Comparison of ENCODE assay signal across 8 mouse cellular contexts in the genomic region with DNA sequence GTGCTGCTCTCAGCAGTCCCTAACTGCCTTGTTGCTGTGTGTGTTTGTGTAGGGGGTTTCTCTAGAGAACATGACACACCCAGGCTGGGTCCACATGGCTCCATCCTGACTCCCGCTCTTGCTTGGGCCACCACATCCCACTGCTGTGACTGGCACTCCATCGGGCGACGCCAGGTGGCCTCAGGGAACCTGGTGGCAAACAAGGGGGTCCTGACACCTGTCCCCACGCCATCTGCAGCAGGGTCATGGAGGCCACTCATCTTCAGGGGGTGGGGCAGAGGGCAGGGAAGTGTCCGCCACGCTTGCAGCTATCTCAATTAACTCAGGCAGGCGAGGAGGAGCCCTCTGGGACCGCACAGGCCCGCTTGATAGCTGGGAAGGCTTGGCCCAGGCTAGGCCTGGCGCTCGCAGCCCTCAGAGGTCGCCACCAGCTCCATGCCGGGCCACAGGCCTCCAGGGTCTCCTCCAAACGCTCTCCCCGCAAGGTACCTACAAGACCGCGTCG. TPM values are rescaled to one million over a fixed set of nuclear protein-coding genes. Genes with fewer than 3 reads are reported as not detected.
A peak's percentile ranks its signal among the peaks of the same experiment; 100 is the strongest.
DNase-seq lines count a peak whose midpoint lies in the region; ATAC-seq and TF ChIP-seq lines count a peak whose summit lies in the region.

No protein-coding gene starts in this region.

- peaks cover 2% of the 10 kb centered on the region for H3K27me3 ChIP-seq in CH12.LX (replicated peaks)
- H3K27me3 ChIP-seq in embryonic facial prominence, embryonic 13.5 days, result peaks cover 20% of the 10 kb centered on the region
- no peaks in the 10 kb centered on the region for H3K27me3 ChIP-seq in hindbrain, postnatal 0 days (ENCODE audit: insufficient read depth, low read length)
- peaks cover 6% of the 10 kb centered on the region for H3K27me3 ChIP-seq in megakaryocyte, embryonic 14.5 days (replicated peaks)
- H3K27me3 ChIP-seq in stomach, postnatal 0 days (ENCODE audit: control insufficient read depth, insufficient read depth, low read length), result no peaks in the 10 kb centered on the region

- no peak for ATAC-seq in embryonic facial prominence, embryonic 13.5 days (ENCODE audit: insufficient number of reproducible peaks, insufficient read depth, low FRiP score, low TSS enrichment, low read depth)
- peak; percentile 66 for ATAC-seq in hindbrain, postnatal 0 days
- peak; percentile 29 for ATAC-seq in stomach, postnatal 0 days (ENCODE audit: low FRiP score, low TSS enrichment)

- H3K4me3 ChIP-seq in gastrocnemius, adult 2 months, result peak overlapping the region; percentile 96
- H3K4me3 ChIP-seq in CH12.LX (replicated peaks in 1 of 3; ENCODE audit: low read depth in 2 of 3, low read length in 2 of 3, poor library complexity in 1 of 3), result peak overlapping the region in 1 of 3 experiments; percentile 14
- H3K4me3 ChIP-seq in embryonic facial prominence, embryonic 13.5 days, result peak overlapping the region; percentile 54
- peak overlapping the region; percentile 44 for H3K4me3 ChIP-seq in hindbrain, postnatal 0 days (ENCODE audit: low read length)
- peak overlapping the region; percentile 92 for H3K4me3 ChIP-seq in megakaryocyte, embryonic 14.5 days (replicated peaks)
- H3K4me3 ChIP-seq in stomach, postnatal 0 days (ENCODE audit: low read depth, low read length), result peak overlapping the region; percentile 51

- peaks cover 10% of the 10 kb centered on the region for H3K9me3 ChIP-seq in CH12.LX (replicated peaks; ENCODE audit: low read length)
- no peaks in the 10 kb centered on the region for H3K9me3 ChIP-seq in embryonic facial prominence, embryonic 13.5 days
- no peaks in the 10 kb centered on the region for H3K9me3 ChIP-seq in hindbrain, postnatal 0 days (ENCODE audit: low read length)
- peaks cover 11% of the 10 kb centered on the region for H3K9me3 ChIP-seq in megakaryocyte, embryonic 14.5 days
- H3K9me3 ChIP-seq in stomach, postnatal 0 days (ENCODE audit: control insufficient read depth, low read length), result no peaks in the 10 kb centered on the region

- DNase-seq in gastrocnemius, adult 2 months, result no peak
- DNase-seq in gastrocnemius, adult 18-20 months (ENCODE audit: low spot score), result no peak
- DNase-seq in CH12.LX (ENCODE audit: extremely low read depth), result no peak
- DNase-seq in hindbrain, postnatal 0 days (ENCODE audit: low spot score), result no peak
- DNase-seq in stomach, postnatal 0 days (ENCODE audit: low spot score), result peak; percentile 44
- no peak for DNase-seq in adrenal gland, postnatal 4 days (ENCODE audit: low spot score in 2 of 2)

- in situ Hi-C loops in CH12.LX (cut with MboI; ENCODE audit: low pct_ligation_motif_present, low pct_unique_long_range_greater_than_20kb, low sequenced_read_pairs), result no loop called here

- TF ChIP-seq EP300 in CH12.LX (IDR thresholded peaks at IDR 0.05; ENCODE audit: low read length), result no peak
- TF ChIP-seq EP300 in stomach, postnatal 0 days (optimal IDR thresholded peaks at IDR 0.05), result no peak

- TF ChIP-seq RAD21 in CH12.LX (IDR thresholded peaks at IDR 0.05; ENCODE audit: low read depth, low read length), result no peak

- H3K79me2 ChIP-seq in CH12.LX (replicated peaks; ENCODE audit: control insufficient read depth, extremely low read depth, insufficient read depth, poor library complexity, severe bottlenecking), result no peaks in the 10 kb centered on the region

- dilution Hi-C loops in CH12.LX (cut with MboI; ENCODE audit: extremely low pct_ligation_motif_present, extremely low pct_unique_long_range_greater_than_20kb, low sequenced_read_pairs), result no loop called here

- TF ChIP-seq CTCF in gastrocnemius, adult 2 months (IDR thresholded peaks at IDR 0.05), result no peak
- TF ChIP-seq CTCF in CH12.LX (conservative IDR thresholded peaks at IDR 0.05 in 1 of 2, IDR thresholded peaks at IDR 0.05 in 1 of 2; ENCODE audit: low read depth in 2 of 2, low read length in 2 of 2), result no peak
- peak; percentile 26; the same call in 1 of the 2 replicates for TF ChIP-seq CTCF in hindbrain, postnatal 0 days (IDR thresholded peaks at IDR 0.05; ENCODE audit: low read depth)
- TF ChIP-seq CTCF in stomach, postnatal 0 days (IDR thresholded peaks at IDR 0.05; ENCODE audit: low read depth), result no peak

- H3K27ac ChIP-seq in gastrocnemius, adult 2 months, result peak overlapping the region; percentile 89
- no peak overlapping the region for H3K27ac ChIP-seq in CH12.LX (ENCODE audit: insufficient read depth, low read depth)
- H3K27ac ChIP-seq in embryonic facial prominence, embryonic 13.5 days, result no peak overlapping the region
- peak overlapping the region; percentile 63 for H3K27ac ChIP-seq in hindbrain, postnatal 0 days
- H3K27ac ChIP-seq in stomach, postnatal 0 days (replicated peaks), result peak overlapping the region; percentile 31; the same call in 1 of the 2 replicates

- H3K9ac ChIP-seq in CH12.LX (ENCODE audit: insufficient read depth, low read depth), result no peak overlapping the region
- peak overlapping the region; percentile 70 for H3K9ac ChIP-seq in embryonic facial prominence, embryonic 13.5 days
- H3K9ac ChIP-seq in hindbrain, postnatal 0 days (replicated peaks; ENCODE audit: low read length), result peak overlapping the region; percentile 61
- H3K9ac ChIP-seq in stomach, postnatal 0 days (ENCODE audit: low read length), result peak overlapping the region; percentile 67

- WGBS in embryonic facial prominence, embryonic 13.5 days, result 12% methylated on average over 19 of the region's 19 CpGs
- 10% methylated on average over 18 of the region's 19 CpGs for WGBS in hindbrain, postnatal 0 days
- 12% methylated on average over 19 of the region's 19 CpGs for WGBS in stomach, postnatal 0 days

- peaks cover 0 to 40% of the 10 kb centered on the region in 2 experiments for H3K36me3 ChIP-seq in CH12.LX (replicated peaks in 1 of 2; ENCODE audit: control insufficient read depth in 1 of 2, insufficient read depth in 1 of 2, low read length in 1 of 2)
- no peaks in the 10 kb centered on the region for H3K36me3 ChIP-seq in embryonic facial prominence, embryonic 13.5 days
- no peaks in the 10 kb centered on the region for H3K36me3 ChIP-seq in hindbrain, postnatal 0 days (ENCODE audit: insufficient read depth, low read length)
- peaks cover 6% of the 10 kb centered on the region for H3K36me3 ChIP-seq in megakaryocyte, embryonic 14.5 days (replicated peaks; ENCODE audit: low read length)
- no peaks in the 10 kb centered on the region for H3K36me3 ChIP-seq in stomach, postnatal 0 days (ENCODE audit: control insufficient read depth, insufficient read depth, low read length)

- H3K4me2 ChIP-seq in CH12.LX (ENCODE audit: insufficient read depth, low read depth, poor library complexity, severe bottlenecking), result 0 out of 2 replicates have a peak overlapping the region, but pooled peaks have one; percentile 19
- peak overlapping the region; percentile 88 for H3K4me2 ChIP-seq in embryonic facial prominence, embryonic 13.5 days
- H3K4me2 ChIP-seq in hindbrain, postnatal 0 days (ENCODE audit: low read depth, low read length), result peak overlapping the region; percentile 61
- peak overlapping the region; percentile 94 for H3K4me2 ChIP-seq in stomach, postnatal 0 days (replicated peaks; ENCODE audit: low read depth)

- H3K4me1 ChIP-seq in CH12.LX (ENCODE audit: control insufficient read depth in 1 of 2, insufficient read depth in 2 of 2), result peaks cover 0 to 8% of the 10 kb centered on the region in 2 experiments; a peak in 2 of 4 replicates
- peaks cover 16% of the 10 kb centered on the region for H3K4me1 ChIP-seq in embryonic facial prominence, embryonic 13.5 days
- no peaks in the 10 kb centered on the region for H3K4me1 ChIP-seq in hindbrain, postnatal 0 days (ENCODE audit: insufficient read depth, low read length)
- H3K4me1 ChIP-seq in megakaryocyte, embryonic 14.5 days, result peaks cover 59% of the 10 kb centered on the region
- H3K4me1 ChIP-seq in stomach, postnatal 0 days (replicated peaks; ENCODE audit: control insufficient read depth, insufficient read depth), result peaks cover 4% of the 10 kb centered on the region

- intact Hi-C loops in gastrocnemius, adult 2 months (cut with DNase I), result no loop called here

- TF ChIP-seq POLR2A in CH12.LX (IDR thresholded peaks at IDR 0.05; ENCODE audit: low read depth, low read length), result no peak

RNA-seq across cellular contexts. Expression of a gene that starts 0.5 kb away (rescaled TPM):
- total RNA-seq in gastrocnemius, adult 2 months (2021), result 10 to 100 TPM in 1 of 2 experiments, 1 to 10 TPM in 1; 7.1 to 11.9 TPM
- total RNA-seq in gastrocnemius, adult 18-20 months (2021), result 1 to 10 TPM; 8.4 to 8.9 TPM
- total RNA-seq in CH12.LX (2012; rRNA removed) (0.63 and 0.98 TPM in 2 replicates), CH12.LX (2014; rRNA removed) (0.41 and 0.44 TPM in 2 replicates)
- 1.1 and 1.4 TPM in 2 replicates for polyA plus RNA-seq in CH12.LX (2012; ENCODE audit: insufficient read length, low read depth)
- polyA plus RNA-seq in embryonic facial prominence, embryonic 13.5 days (2015; fragmentation: Nextera tagmentation; extraction: Ambion mirVana), result 1.5 and 2.4 TPM in 2 replicates
- total RNA-seq in hindbrain, postnatal 0 days (2014; rRNA removed), result 69.3 and 71.2 TPM in 2 replicates
- 30.8 and 34.5 TPM in 2 replicates for polyA plus RNA-seq in hindbrain, postnatal 0 days (2015; fragmentation: Nextera tagmentation; extraction: Ambion mirVana)
- 23.8 and 51.5 TPM in 2 replicates for polyA plus RNA-seq in megakaryocyte, embryonic 14.5 days (2012; ENCODE audit: insufficient read depth, low replicate concordance)
- polyA plus RNA-seq in stomach, postnatal 0 days (2015; fragmentation: Nextera tagmentation; extraction: Ambion mirVana), result 7.7 and 8.2 TPM in 2 replicates
- 1 to 10 TPM; 5.8 to 7.2 TPM for total RNA-seq in adrenal gland, postnatal 4 days (2021)

RNA-seq across cellular contexts. Expression of a gene that starts 17.0 kb away (rescaled TPM):
- total RNA-seq in gastrocnemius, adult 2 months (2021), result 10 to 100 TPM; 11.7 to 12.2 TPM
- total RNA-seq in gastrocnemius, adult 18-20 months (2021), result 10 to 100 TPM; 13.2 to 14.5 TPM
- 24.9 and 25.5 TPM in 2 replicates for total RNA-seq in CH12.LX (2012; rRNA removed)
- total RNA-seq in CH12.LX (2014; rRNA removed), result 19.3 and 20.0 TPM in 2 replicates
- polyA plus RNA-seq in CH12.LX (2012; ENCODE audit: insufficient read length, low read depth), result 19.6 and 24.0 TPM in 2 replicates
- 18.8 and 20.7 TPM in 2 replicates for polyA plus RNA-seq in embryonic facial prominence, embryonic 13.5 days (2015; fragmentation: Nextera tagmentation; extraction: Ambion mirVana)
- total RNA-seq in hindbrain, postnatal 0 days (2014; rRNA removed), result 52.0 and 110 TPM in 2 replicates
- polyA plus RNA-seq in hindbrain, postnatal 0 days (2015; fragmentation: Nextera tagmentation; extraction: Ambion mirVana), result 36.0 and 38.2 TPM in 2 replicates
- polyA plus RNA-seq in megakaryocyte, embryonic 14.5 days (2012; ENCODE audit: insufficient read depth, low replicate concordance), result 77.8 and 102 TPM in 2 replicates
- polyA plus RNA-seq in stomach, postnatal 0 days (2015; fragmentation: Nextera tagmentation; extraction: Ambion mirVana), result 19.0 and 21.0 TPM in 2 replicates
- total RNA-seq in adrenal gland, postnatal 4 days (2021), result 10 to 100 TPM; 36.7 to 36.9 TPM

RNA-seq across cellular contexts. Expression of a gene that starts 20.8 kb away (rescaled TPM):
- 10 to 100 TPM; 38.3 to 41.2 TPM for total RNA-seq in gastrocnemius, adult 2 months (2021)
- total RNA-seq in gastrocnemius, adult 18-20 months (2021), result 10 to 100 TPM; 39.1 TPM
- total RNA-seq in CH12.LX (2012; rRNA removed), result 63.2 and 78.0 TPM in 2 replicates
- total RNA-seq in CH12.LX (2014; rRNA removed), result 33.5 and 37.2 TPM in 2 replicates
- polyA plus RNA-seq in CH12.LX (2012; ENCODE audit: insufficient read length, low read depth), result 130 and 166 TPM in 2 replicates
- polyA plus RNA-seq in embryonic facial prominence, embryonic 13.5 days (2015; fragmentation: Nextera tagmentation; extraction: Ambion mirVana), result 113 and 122 TPM in 2 replicates
- total RNA-seq in hindbrain, postnatal 0 days (2014; rRNA removed), result 32.5 and 45.2 TPM in 2 replicates
- 115 and 121 TPM in 2 replicates for polyA plus RNA-seq in hindbrain, postnatal 0 days (2015; fragmentation: Nextera tagmentation; extraction: Ambion mirVana)
- 141 and 205 TPM in 2 replicates for polyA plus RNA-seq in megakaryocyte, embryonic 14.5 days (2012; ENCODE audit: insufficient read depth, low replicate concordance)
- 77.1 and 78.9 TPM in 2 replicates for polyA plus RNA-seq in stomach, postnatal 0 days (2015; fragmentation: Nextera tagmentation; extraction: Ambion mirVana)
- total RNA-seq in adrenal gland, postnatal 4 days (2021), result 10 to 100 TPM; 77.2 to 80.9 TPM

Comparison
In these comparisons a context has a peak if more than half of its experiments do, and no peak if none do; other contexts are left out.
1. H3K27ac ChIP-seq: peak in gastrocnemius, adult 2 months (single experiment), hindbrain, postnatal 0 days (single experiment) and stomach, postnatal 0 days (single experiment); none in CH12.LX (single experiment) and embryonic facial prominence, embryonic 13.5 days (single experiment).
2. H3K4me2 ChIP-seq: peak in every context shown above with its lines; median percentile 94 in stomach, postnatal 0 days; 88 in embryonic facial prominence, embryonic 13.5 days; 61 in hindbrain, postnatal 0 days; 19 in CH12.LX.